Mouse (Mus musculus) left cerebral cortex, adult 2 months (tissue): ENCODE measurements at regions not wholly inside any gene's neighbourhood (a gene's known extent, or its start where the extent isn't known, plus 50 kb on each side); places are given as distances from the start of the nearest gene placed in this dataset.

ENCODE experiments used
- DNase-seq, 2 experiments: peaks; one replicate each; pipeline ENCODE4 v3.0.0; 2021 to 2022; ENCODE audit warnings: low spot score in 2 of 2, mixed read lengths in 1 of 2; ENCODE audit errors: extremely low spot score in 1 of 2
- H3K27ac ChIP-seq: fragments of 200-600 bp; 2 replicates; pipeline ENCODE4 v1.8.1; 2022
- H3K4me3 ChIP-seq: fragments of 200-600 bp; 2 replicates; pipeline ENCODE4 v1.8.1; 2022
- CTCF ChIP-seq: fragments of 200-600 bp; IDR thresholded peaks from 2 replicates; pipeline ENCODE4 v1.8.1; 2022; ENCODE audit warnings: antibody characterized with exemption, mild to moderate bottlenecking, moderate library complexity
- intact Hi-C: fragments of 180-260 bp; cut with DNase I; formaldehyde crosslinking; loops from one replicate; pipeline ENCODE4 v1.15.1; 2025

DNA sequence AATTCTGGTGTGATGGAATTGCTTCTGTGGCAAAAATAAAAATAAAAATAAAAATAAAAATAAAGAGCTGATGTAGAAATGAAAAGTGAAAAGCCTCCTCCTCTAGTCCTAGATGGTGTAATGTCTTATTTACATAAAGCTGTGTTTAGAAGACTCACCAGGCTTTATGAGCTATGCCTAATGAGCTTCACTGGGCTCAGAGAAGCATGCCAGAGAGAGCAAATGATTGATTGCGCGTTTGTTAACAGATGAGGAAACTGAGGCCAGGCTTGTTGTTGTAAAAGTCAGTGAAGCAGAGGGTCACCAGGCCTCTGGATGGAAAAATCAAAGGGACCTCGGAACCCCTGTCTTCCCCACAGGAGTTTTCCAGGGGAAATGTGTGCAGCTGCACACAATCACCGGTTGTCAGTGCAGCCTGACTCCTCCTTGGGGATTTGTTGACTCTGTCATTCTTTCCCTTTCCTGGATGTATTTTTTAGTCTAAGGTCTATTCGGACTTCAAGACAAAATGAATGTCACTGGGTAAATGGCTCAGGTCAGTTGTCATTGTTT is 213.8 kb downstream of the Stim2 start:
- Histone ChIP-seq H3K4me3 (no peak overlapping the region), H3K27ac (no peak overlapping the region)
- no peak for DNase-seq
- TF ChIP-seq CTCF: no peak
- intact Hi-C loops: no loop called here

GRCm38 (mm10) chr5:54225031-54225430 is 226.7 kb downstream of the Stim2 start:
- intact Hi-C loops: no loop called here
- no peak for DNase-seq
- H3K27ac ChIP-seq: no peak overlapping the region
- no peak overlapping the region for H3K4me3 ChIP-seq
- TF ChIP-seq CTCF: no peak

DNA sequence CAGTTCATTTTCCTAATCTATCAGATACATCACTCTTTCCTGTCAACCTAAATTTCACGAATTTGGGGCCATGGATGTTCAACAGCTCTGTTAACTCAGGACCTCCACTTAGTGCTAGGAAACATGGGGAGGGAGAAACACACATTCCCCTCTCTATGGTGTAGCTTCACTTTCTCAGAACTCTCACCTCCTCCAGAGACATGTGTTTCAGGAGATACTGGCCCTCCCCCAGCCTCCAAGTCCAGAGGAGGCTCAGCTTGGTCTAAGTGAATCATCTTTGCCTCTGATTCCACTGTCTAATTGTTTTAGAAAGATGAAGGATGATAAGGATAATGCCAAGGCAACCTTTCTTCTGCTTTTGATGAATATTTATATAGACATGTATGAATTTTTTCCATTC is 236.3 kb downstream of the Stim2 start:
- DNase-seq: peak; percentile 25 to 42
- intact Hi-C loops: loop anchor here (2.0 to 10.0 kb wide), 4 partner anchors 348 to 1656 kb away; no protein-coding TSS in a partner anchor
- TF ChIP-seq CTCF: no peak
- Histone ChIP-seq H3K27ac (peak overlapping the region; percentile 92), H3K4me3 (no peak overlapping the region)

- Histone ChIP-seq H3K27ac (peak overlapping the region; percentile 92), H3K4me3 (no peak overlapping the region)
- intact Hi-C loops: loop anchor here (2.0 to 10.0 kb wide), 7 partner anchors 202 to 1656 kb away; no protein-coding TSS in a partner anchor
- DNase-seq: peak; percentile 57 to 66
- TF ChIP-seq CTCF: no peak
These were observed 236.9 kb downstream of the Stim2 start for GRCm38 (mm10) chr5:54235226-54235625.

GRCm38 (mm10) chr5:54237226-54237625 is 238.9 kb downstream of the Stim2 start:
- intact Hi-C loops: loop anchor here (5.0 to 10.0 kb wide), 5 partner anchors 200 to 1208 kb away; no protein-coding TSS in a partner anchor
- TF ChIP-seq CTCF: no peak
- Histone ChIP-seq H3K27ac (peak overlapping the region; percentile 77), H3K4me3 (no peak overlapping the region)
- DNase-seq: no peak

DNA sequence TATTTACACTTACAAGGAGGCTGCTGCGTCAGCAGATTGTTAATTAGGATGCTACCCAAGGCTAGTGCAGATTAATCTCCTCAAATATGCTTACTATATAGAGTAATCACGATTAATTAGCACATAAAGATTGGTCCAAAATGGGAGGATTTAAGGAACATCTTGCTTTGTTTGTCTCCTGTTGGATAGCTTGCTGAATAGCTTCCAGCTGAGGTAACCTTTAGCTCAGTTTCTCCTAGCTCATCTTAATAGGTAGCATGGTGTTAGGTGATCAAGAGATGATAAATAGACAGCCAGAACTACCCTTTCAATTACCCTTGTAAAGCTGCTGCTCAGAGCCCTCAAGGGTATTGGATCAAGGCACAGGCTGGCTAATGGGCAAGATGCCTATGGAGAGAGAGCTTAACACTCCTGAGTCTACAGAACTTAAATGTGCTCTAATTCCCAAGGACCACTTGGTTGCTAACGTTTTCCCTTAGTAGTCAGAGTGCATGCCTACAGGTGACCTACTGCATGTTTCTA is 240.4 kb downstream of the Stim2 start:
- no peak overlapping the region for H3K4me3 ChIP-seq
- TF ChIP-seq CTCF: no peak
- intact Hi-C loops: loop anchor here (5.0 to 10.0 kb wide), 5 partner anchors 199 to 1206 kb away; no protein-coding TSS in a partner anchor
- peak overlapping the region; percentile 86 for H3K27ac ChIP-seq
- DNase-seq: no peak

GRCm38 (mm10) chr5:54239586-54239985 is 241.3 kb downstream of the Stim2 start:
- peak; percentile 24 to 62 for DNase-seq
- intact Hi-C loops: loop anchor here (5.0 to 10.0 kb wide), 5 partner anchors 198 to 1205 kb away; no protein-coding TSS in a partner anchor
- Histone ChIP-seq H3K4me3 (no peak overlapping the region), H3K27ac (peak overlapping the region; percentile 86)
- no peak for TF ChIP-seq CTCF

DNA sequence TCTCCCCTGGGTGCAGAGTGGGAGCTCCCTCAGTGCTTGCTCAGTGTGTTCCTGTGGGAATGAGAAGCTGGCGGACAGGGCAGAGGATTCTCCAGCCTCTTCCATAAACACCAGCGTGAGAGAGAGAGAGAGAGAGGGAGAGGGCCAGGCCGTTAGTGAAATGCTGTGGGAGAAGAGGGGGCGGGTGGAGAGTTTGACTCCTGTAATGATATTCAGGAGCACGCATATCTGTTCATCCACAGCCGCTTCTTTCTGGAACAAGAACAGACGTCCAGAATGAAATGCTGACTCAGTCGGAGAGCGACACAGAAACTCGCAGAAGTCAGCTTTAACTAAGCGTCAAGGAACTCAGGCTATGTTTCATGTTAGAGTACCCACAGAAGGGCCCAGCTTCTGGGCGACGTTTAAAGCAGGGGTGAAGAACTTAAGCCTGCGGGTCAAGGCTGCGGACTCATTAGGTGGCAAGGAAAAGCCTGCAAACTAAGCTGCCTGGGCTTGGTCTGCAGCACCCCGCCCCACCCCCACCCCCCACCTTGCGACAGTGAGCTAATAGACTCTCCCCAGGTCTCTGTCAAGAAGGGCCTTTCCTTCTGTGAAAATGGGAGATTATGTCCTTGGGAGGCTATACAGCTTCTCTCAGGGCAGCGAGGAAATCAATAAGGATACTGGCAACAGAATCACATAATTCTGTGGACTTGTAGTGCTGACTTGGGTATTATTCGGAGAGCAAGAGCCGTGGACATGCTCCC is 243.0 kb downstream of the Stim2 start:
- intact Hi-C loops: no loop called here
- Histone ChIP-seq H3K4me3 (no peak overlapping the region), H3K27ac (peak overlapping the region; percentile 86)
- DNase-seq: peak in 1 of 2 experiments; percentile 46
- no peak for TF ChIP-seq CTCF

DNA sequence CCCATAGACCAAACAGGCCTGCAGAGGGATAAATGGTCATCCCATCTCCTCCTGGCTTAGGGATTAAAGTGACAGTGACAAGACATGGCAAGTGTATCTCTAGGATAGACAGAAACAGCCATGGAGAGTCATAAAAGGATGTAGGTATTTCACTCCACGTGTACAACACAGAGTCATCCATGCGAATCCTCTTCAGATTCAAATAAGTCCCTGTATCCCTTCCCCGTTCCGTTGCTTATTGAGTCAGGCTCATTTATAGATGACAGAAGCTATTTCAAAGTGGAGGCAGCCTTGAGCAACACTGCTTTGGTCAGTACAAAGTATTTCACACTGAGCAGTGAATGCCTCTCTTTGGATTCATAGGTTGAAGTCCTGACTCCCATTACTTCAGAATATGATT is 243.8 kb downstream of the Stim2 start:
- peak overlapping the region; percentile 79 for H3K27ac ChIP-seq
- intact Hi-C loops: no loop called here
- DNase-seq: no peak

GRCm38 (mm10) chr5:54252038-54252437 is 253.7 kb downstream of the Stim2 start:
- intact Hi-C loops: loop anchor here (10.0 kb wide), 1 partner anchor 543 kb away; no protein-coding TSS in a partner anchor
- DNase-seq: no peak
- no peak for TF ChIP-seq CTCF
- Histone ChIP-seq H3K27ac (no peak overlapping the region), H3K4me3 (no peak overlapping the region)

More for the DNA sequence above, 243.8 kb downstream of the Stim2 start:
- TF ChIP-seq CTCF: no peak
- H3K4me3 ChIP-seq: no peak overlapping the region

DNA sequence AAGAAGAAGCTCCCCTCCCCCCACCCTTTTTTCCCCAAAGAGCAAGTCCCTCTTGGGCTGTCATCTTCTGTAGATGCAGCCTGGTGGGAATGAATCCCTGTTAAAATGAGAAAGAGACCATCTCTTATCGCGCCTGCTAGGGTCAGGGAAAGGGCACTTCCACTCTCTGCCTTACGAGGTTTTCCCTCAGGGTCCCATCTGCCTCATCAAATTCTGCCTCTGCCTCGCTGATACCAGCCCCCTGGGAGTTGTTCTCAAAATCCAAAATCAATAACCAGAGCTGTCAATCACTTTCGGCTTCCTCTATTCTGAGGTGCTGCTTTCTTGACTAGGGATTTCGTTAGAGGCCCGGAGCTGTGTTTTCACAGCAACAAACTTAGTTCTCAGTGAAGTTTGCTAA is 255.7 kb downstream of the Stim2 start:
- Histone ChIP-seq H3K27ac (no peak overlapping the region), H3K4me3 (no peak overlapping the region)
- intact Hi-C loops: loop anchor here (10.0 kb wide), 1 partner anchor 541 kb away; no protein-coding TSS in a partner anchor
- no peak for TF ChIP-seq CTCF
- no peak for DNase-seq

DNA sequence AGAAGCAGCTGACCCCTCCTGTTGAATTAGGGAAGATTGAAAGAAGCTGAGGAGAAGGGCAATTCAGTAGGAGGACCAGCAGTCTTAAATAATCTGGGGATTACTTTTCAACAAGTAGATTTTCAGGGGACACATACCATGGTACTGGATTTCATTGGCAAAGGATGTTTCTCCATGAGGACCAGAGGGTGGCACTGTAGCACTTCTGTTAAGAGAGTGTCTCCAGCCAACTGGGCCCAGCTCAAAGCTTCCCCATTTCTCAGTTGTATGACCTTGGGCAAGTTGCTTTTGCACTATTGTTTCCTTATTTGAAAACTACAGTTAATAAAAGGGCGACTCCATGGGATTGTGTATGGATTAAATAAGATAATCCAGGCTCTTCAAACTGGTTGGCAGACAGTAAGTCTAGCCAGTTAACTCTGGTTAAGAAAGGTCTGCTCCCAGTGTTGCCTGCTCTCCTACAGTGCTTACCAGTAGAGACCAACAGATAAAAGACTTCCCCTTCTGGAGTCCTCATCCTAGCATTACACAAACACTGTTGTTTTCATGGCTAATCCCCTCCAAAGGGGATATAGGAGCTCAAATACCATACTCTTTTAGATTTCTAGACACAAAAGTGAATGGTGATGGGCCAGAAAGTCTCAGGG is 259.9 kb downstream of the Stim2 start:
- DNase-seq: peak in 1 of 2 experiments; percentile 23
- intact Hi-C loops: loop anchor here (10.0 kb wide), 1 partner anchor 537 kb away; no protein-coding TSS in a partner anchor
- peak; percentile 75 for TF ChIP-seq CTCF
- H3K27ac ChIP-seq: no peak overlapping the region
- H3K4me3 ChIP-seq: no peak overlapping the region
